Mouse (Mus musculus) E14TG2a.4 (cell line): Measurements from ENCODE around the gene Napepld.

Experiments
- CTCF ChIP-seq: conservative IDR thresholded peaks from 2 replicates; pipeline ENCODE4 v1.5.1; 2014; ENCODE audit warnings: low read length
- NANOG ChIP-seq: IDR thresholded peaks from 2 replicates; pipeline ENCODE4 v1.6.1; 2014; ENCODE audit warnings: borderline replicate concordance, low read length, mixed read lengths
- POU5F1 ChIP-seq: IDR thresholded peaks from 2 replicates; pipeline ENCODE4 v1.6.1; 2014; ENCODE audit warnings: low read length, borderline replicate concordance

DNA sequence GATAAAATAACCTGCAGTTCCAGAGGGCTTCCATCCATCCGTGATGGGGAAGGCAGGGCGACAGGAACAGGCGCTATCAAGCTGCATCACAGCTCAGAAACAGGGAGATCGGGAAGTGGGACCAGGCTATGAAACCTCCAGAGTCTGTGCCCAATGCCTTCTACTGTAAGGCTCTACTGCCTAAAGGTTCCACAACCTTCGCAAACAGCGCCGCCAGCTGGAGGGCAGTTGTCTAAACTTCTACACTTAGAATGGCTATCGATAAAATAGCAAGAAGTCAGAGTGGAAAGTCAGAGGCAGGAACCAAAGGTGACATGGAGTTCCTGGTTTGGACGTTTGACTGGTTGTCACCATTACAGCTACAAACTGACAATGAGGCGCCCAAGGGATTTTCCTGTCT, 34.4 kb upstream of the Napepld start:
- TF ChIP-seq CTCF, result peak; percentile 96
- no peak for TF ChIP-seq NANOG
- no peak for TF ChIP-seq POU5F1
